Mouse (Mus musculus): ENCODE data around the gene Prr12. TPM values are rescaled to one million over a fixed set of nuclear protein-coding genes. Genes with fewer than 3 reads are reported as not detected.
"Not testable (repeated sequence)": the region's sequence is repeated elsewhere in the genome, so short reads cannot be mapped to it uniquely, and the experiment has no call there.

Prr12 gene
- 18.5 and 20.0 TPM in 2 replicates for polyA plus RNA-seq (2014; fragmentation: Nextera tagmentation; extraction: Ambion mirVana)

DNA sequence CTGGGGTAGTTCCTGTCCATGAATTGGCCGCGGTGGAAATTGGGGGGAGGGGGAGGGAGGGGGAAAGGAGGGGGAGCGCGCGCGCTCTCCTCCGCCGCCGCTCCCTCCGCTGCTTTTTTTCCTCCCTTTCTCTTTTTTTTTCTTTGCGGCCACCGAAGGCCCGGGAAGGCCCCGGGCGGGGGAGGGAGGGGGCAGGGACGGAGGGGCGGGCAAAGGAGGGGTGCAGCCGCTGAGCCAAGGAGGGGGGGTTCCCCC lies at the start of gene Prr12:
Prr12 (minus strand) TSS at position 20 of the 255 bp plus-strand sequence.
- DNase-seq (ENCODE audit: low spot score), result no peak
- 0% methylated on average over 6 of the region's 18 CpGs for WGBS
- ATAC-seq (ENCODE audit: insufficient number of reproducible peaks, low FRiP score, low TSS enrichment, low read depth), result no peak
- Histone ChIP-seq H3K9ac (ENCODE audit: low read length) (peak within 1 kb of the TSS; percentile 95), H3K4me3 (ENCODE audit: low read depth, low read length) (peak within 1 kb of the TSS; percentile 96), H3K4me1 (ENCODE audit: control insufficient read depth, insufficient read depth, low read length) (peaks cover 10% of the 10 kb centered on the region), H3K9me3 (ENCODE audit: control insufficient read depth, low read length) (no peaks in the 10 kb centered on the region), H3K27me3 (ENCODE audit: control insufficient read depth, insufficient read depth, low read length) (no peaks in the 10 kb centered on the region), H3K4me2 (ENCODE audit: low read depth, severe bottlenecking) (peak within 1 kb of the TSS; percentile 95), H3K36me3 (ENCODE audit: control insufficient read depth, insufficient read depth, low read length) (peaks cover 24% of the 10 kb centered on the region), H3K27ac (replicated peaks; ENCODE audit: low read depth, low read length) (peak within 1 kb of the TSS; percentile 99)

DNA sequence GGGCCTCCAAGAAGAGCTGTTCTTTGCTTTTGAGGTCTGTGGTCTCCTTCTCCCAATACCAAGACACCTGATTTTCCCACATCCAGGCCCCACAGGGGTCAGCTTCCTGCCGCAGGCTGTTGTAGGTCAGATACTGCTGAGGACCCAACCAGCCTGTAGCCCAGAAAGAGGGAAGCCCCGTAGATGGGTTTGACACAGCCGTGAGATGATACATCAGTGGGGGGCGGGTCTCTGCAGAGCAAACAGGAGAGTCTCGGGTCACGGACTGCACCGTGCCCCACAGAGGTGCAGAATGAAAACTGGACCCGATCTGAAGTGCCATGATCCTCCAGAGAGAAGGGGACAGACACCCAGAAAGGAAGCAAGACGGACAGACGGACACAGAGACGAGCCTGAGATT lies 49.8 kb upstream of the Prr12 start:
- no peak for DNase-seq (ENCODE audit: low spot score)
- no peak for ATAC-seq (ENCODE audit: insufficient number of reproducible peaks, low FRiP score, low TSS enrichment, low read depth)
- Histone ChIP-seq H3K27me3 (ENCODE audit: control insufficient read depth, insufficient read depth, low read length) (no peaks in the 10 kb centered on the region), H3K27ac (replicated peaks; ENCODE audit: low read depth, low read length) (no peak overlapping the region), H3K9ac (ENCODE audit: low read length) (no peak overlapping the region), H3K4me2 (ENCODE audit: low read depth, severe bottlenecking) (no peak overlapping the region), H3K9me3 (ENCODE audit: control insufficient read depth, low read length) (no peaks in the 10 kb centered on the region), H3K4me1 (ENCODE audit: control insufficient read depth, insufficient read depth, low read length) (peaks cover 16% of the 10 kb centered on the region), H3K4me3 (ENCODE audit: low read depth, low read length) (no peak overlapping the region), H3K36me3 (ENCODE audit: control insufficient read depth, insufficient read depth, low read length) (no peaks in the 10 kb centered on the region)
- 90% methylated on average over 11 of the region's 11 CpGs for WGBS

DNA sequence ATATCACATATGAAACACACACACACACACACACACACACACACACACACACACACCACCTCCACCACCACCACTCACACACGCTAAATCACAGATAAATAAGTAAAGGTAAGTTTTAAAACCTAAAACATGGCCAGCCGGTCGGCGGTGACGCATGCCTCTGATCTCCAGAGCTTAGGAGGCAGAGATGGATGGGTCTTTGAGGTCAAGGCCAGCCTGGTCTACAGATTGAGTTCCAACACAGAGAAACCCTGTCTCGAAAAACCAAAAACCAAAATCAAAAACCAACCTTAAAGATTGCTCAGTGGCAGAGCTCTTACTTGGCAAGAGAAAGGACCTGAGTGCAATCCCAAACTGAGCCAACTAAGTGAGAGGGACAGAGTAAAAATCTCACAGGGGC lies 47.4 kb upstream of the Prr12 start:
- Histone ChIP-seq H3K4me3 (ENCODE audit: low read depth, low read length) (no peak overlapping the region), H3K27me3 (ENCODE audit: control insufficient read depth, insufficient read depth, low read length) (no peaks in the 10 kb centered on the region), H3K9me3 (ENCODE audit: control insufficient read depth, low read length) (no peaks in the 10 kb centered on the region), H3K36me3 (ENCODE audit: control insufficient read depth, insufficient read depth, low read length) (no peaks in the 10 kb centered on the region), H3K4me2 (ENCODE audit: low read depth, severe bottlenecking) (no peak overlapping the region), H3K9ac (ENCODE audit: low read length) (no peak overlapping the region), H3K4me1 (ENCODE audit: control insufficient read depth, insufficient read depth, low read length) (peaks cover 16% of the 10 kb centered on the region), H3K27ac (replicated peaks; ENCODE audit: low read depth, low read length) (no peak overlapping the region)
- no peak for DNase-seq (ENCODE audit: low spot score)
- WGBS, result 83% methylated on average over 6 of the region's 6 CpGs
- ATAC-seq (ENCODE audit: insufficient number of reproducible peaks, low FRiP score, low TSS enrichment, low read depth), result no peak

DNA sequence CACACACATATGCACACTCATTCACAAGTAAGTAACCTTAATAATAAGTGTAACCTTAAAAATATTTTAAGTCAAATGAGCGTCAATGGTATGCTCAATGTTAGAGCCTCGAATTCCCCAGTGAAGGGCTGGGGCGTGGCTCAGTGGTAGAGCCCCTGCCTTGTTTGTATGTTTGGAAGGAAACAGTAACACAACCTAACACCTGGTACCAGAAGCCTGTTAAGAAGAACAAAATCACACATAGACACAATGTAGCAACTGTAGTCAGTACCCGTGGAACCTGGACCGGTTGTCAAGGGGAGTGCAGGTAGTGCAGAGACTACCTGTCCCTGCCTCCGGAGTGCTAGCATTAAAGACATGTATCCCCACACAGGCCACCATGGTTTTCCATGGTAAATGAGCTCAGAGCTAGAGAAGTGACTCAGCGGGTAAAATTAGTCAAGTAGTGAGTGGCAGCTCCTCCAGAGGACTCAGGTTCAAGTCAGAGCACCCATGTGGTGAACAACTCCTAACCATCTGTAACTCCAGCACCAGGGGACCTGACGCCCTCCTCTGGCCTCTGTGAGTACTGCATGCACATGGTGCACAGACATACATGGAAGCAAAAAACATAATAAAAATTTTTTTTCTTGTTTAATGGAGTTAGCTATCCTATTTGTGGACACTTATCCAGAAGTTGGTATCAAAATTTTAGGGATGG lies 46.0 kb upstream of the Prr12 start:
- WGBS, result 89% methylated on average over 8 of the region's 8 CpGs

DNA sequence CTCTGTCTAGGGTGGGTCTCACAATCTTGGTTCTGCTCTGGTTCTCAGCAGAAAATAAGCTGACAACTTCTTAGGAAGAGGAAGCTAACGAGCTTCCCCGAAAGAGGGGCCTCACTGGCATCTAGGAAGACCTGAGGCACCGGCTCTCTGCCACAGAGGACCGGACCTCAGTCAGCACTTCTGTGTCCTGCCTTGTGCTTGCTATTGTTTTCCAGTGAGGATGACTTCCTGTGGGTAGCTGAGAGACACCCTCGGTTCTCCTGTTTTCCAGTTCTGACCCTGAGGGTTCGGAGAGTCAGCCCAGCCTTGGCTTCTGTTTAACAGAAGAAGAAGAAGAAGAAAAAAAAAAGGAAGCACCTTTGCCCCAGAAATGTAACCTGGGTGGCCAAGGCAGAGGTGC lies 44.8 kb upstream of the Prr12 start:
- ATAC-seq (ENCODE audit: insufficient number of reproducible peaks, low FRiP score, low TSS enrichment, low read depth) (no peak), DNase-seq (ENCODE audit: low spot score) (no peak)
- Histone ChIP-seq H3K4me2 (ENCODE audit: low read depth, severe bottlenecking) (no peak overlapping the region), H3K9ac (ENCODE audit: low read length) (no peak overlapping the region), H3K36me3 (ENCODE audit: control insufficient read depth, insufficient read depth, low read length) (no peaks in the 10 kb centered on the region), H3K4me3 (ENCODE audit: low read depth, low read length) (no peak overlapping the region), H3K9me3 (ENCODE audit: control insufficient read depth, low read length) (no peaks in the 10 kb centered on the region), H3K27ac (replicated peaks; ENCODE audit: low read depth, low read length) (no peak overlapping the region), H3K27me3 (ENCODE audit: control insufficient read depth, insufficient read depth, low read length) (no peaks in the 10 kb centered on the region), H3K4me1 (ENCODE audit: control insufficient read depth, insufficient read depth, low read length) (peaks cover 14% of the 10 kb centered on the region)
- 66% methylated on average over 6 of the region's 6 CpGs for WGBS

More for the DNA sequence above, 46.0 kb upstream of the Prr12 start:
- Histone ChIP-seq H3K27me3 (ENCODE audit: control insufficient read depth, insufficient read depth, low read length) (no peaks in the 10 kb centered on the region), H3K4me1 (ENCODE audit: control insufficient read depth, insufficient read depth, low read length) (peaks cover 16% of the 10 kb centered on the region), H3K4me2 (ENCODE audit: low read depth, severe bottlenecking) (no peak overlapping the region), H3K9ac (ENCODE audit: low read length) (no peak overlapping the region), H3K9me3 (ENCODE audit: control insufficient read depth, low read length) (no peaks in the 10 kb centered on the region), H3K4me3 (ENCODE audit: low read depth, low read length) (no peak overlapping the region), H3K27ac (replicated peaks; ENCODE audit: low read depth, low read length) (no peak overlapping the region), H3K36me3 (ENCODE audit: control insufficient read depth, insufficient read depth, low read length) (no peaks in the 10 kb centered on the region)
- DNase-seq (ENCODE audit: low spot score) (no peak), ATAC-seq (ENCODE audit: insufficient number of reproducible peaks, low FRiP score, low TSS enrichment, low read depth) (no peak)

DNA sequence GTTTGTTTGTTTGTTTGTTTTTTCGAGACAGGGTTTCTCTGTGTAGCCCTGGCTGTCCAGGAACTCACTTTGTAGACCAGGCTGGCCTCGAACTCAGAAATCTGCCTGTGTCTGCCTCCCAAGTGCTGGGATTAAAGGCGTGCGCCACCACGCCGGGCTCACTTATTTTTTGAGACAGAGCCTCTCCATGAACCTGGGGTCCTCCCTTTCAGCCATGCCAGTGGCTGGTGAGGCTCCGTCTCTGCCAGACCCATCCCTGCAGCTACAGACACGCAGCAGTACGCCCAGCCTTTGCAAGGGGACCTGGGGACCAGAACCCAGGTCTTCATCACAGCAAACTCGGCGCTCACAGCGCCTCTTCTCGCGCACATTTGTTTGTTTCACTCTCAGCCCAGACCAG lies 43.3 kb upstream of the Prr12 start:
- H3K9me3 ChIP-seq (ENCODE audit: control insufficient read depth, low read length); DNase-seq (ENCODE audit: low spot score); H3K4me2 ChIP-seq (ENCODE audit: low read depth, severe bottlenecking); H3K27ac ChIP-seq (replicated peaks; ENCODE audit: low read depth, low read length); H3K4me3 ChIP-seq (ENCODE audit: low read depth, low read length); H3K27me3 ChIP-seq (ENCODE audit: control insufficient read depth, insufficient read depth, low read length); ATAC-seq (ENCODE audit: insufficient number of reproducible peaks, low FRiP score, low TSS enrichment, low read depth); H3K9ac ChIP-seq (ENCODE audit: low read length); H3K36me3 ChIP-seq (ENCODE audit: control insufficient read depth, insufficient read depth, low read length): not testable (repeated sequence)
- WGBS, result 91% methylated on average over 14 of the region's 14 CpGs
- peaks cover 17% of the 10 kb centered on the region for H3K4me1 ChIP-seq (ENCODE audit: control insufficient read depth, insufficient read depth, low read length)

DNA sequence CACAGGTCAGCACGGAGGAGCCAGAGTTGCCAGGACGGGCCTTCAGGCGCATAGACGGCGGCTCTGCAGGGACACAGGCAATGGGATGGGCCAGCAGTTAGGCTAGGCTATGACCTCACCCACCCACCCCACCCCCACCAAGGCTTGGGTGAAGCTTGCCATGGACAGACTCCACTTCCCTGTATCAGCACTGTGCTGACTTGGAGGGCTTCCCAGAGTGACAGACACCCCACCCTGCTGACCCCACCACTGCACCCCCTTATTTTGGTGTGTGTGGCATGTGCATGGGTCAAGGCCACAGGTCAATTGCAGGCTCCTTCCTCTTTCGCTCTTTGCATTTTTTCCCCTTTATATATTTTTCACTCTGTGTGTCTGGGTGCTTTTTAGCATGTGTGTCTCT lies 42.7 kb upstream of the Prr12 start:
- H3K4me2 ChIP-seq (ENCODE audit: low read depth, severe bottlenecking), result no peak overlapping the region
- no peak overlapping the region; the same call in 1 of the 2 replicates for H3K27ac ChIP-seq (replicated peaks; ENCODE audit: low read depth, low read length)
- H3K4me3 ChIP-seq (ENCODE audit: low read depth, low read length), result no peak overlapping the region
- H3K27me3 ChIP-seq (ENCODE audit: control insufficient read depth, insufficient read depth, low read length), result no peaks in the 10 kb centered on the region
- ATAC-seq (ENCODE audit: insufficient number of reproducible peaks, low FRiP score, low TSS enrichment, low read depth) (no peak), DNase-seq (ENCODE audit: low spot score) (no peak)
- no peaks in the 10 kb centered on the region for H3K9me3 ChIP-seq (ENCODE audit: control insufficient read depth, low read length)
- H3K4me1 ChIP-seq (ENCODE audit: control insufficient read depth, insufficient read depth, low read length), result peaks cover 20% of the 10 kb centered on the region
- H3K9ac ChIP-seq (ENCODE audit: low read length), result no peak overlapping the region
- no peaks in the 10 kb centered on the region for H3K36me3 ChIP-seq (ENCODE audit: control insufficient read depth, insufficient read depth, low read length)
- WGBS, result 85% methylated on average over 6 of the region's 6 CpGs

DNA sequence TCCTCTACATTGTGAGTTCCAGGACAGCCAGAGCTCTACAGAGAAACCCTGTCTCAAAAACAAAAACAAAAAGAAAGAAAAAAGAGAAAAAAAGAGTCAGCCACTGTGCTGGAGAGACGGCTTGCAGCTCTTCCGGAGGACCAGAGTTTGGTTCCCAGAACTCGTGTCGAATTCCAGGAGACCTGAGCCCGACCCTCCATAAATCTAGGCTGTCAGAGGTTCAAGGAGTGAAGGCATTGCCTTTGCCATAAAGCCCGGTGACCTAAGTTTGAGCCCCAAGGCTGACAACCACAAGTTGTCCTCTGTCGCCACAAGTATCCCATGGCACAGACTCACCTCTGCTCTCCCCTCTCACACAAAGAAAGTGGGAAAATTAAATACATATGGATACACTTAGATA lies 41.4 kb upstream of the Prr12 start:
- H3K4me1 ChIP-seq (ENCODE audit: control insufficient read depth, insufficient read depth, low read length), result peaks cover 20% of the 10 kb centered on the region
- H3K4me3 ChIP-seq (ENCODE audit: low read depth, low read length), result no peak overlapping the region
- H3K4me2 ChIP-seq (ENCODE audit: low read depth, severe bottlenecking), result 0 out of 2 replicates have a peak overlapping the region, but pooled peaks have one; percentile 0
- H3K36me3 ChIP-seq (ENCODE audit: control insufficient read depth, insufficient read depth, low read length), result 0 out of 2 replicates have a peak, but pooled peaks cover 2% of the 10 kb centered on the region
- WGBS, result 3% methylated on average over 7 of the region's 7 CpGs
- peak; percentile 76 for DNase-seq (ENCODE audit: low spot score)
- no peak overlapping the region for H3K9ac ChIP-seq (ENCODE audit: low read length)
- no peaks in the 10 kb centered on the region for H3K27me3 ChIP-seq (ENCODE audit: control insufficient read depth, insufficient read depth, low read length)
- peak overlapping the region; percentile 68 for H3K27ac ChIP-seq (replicated peaks; ENCODE audit: low read depth, low read length)
- ATAC-seq (ENCODE audit: insufficient number of reproducible peaks, low FRiP score, low TSS enrichment, low read depth), result no peak
- H3K9me3 ChIP-seq (ENCODE audit: control insufficient read depth, low read length), result no peaks in the 10 kb centered on the region

DNA sequence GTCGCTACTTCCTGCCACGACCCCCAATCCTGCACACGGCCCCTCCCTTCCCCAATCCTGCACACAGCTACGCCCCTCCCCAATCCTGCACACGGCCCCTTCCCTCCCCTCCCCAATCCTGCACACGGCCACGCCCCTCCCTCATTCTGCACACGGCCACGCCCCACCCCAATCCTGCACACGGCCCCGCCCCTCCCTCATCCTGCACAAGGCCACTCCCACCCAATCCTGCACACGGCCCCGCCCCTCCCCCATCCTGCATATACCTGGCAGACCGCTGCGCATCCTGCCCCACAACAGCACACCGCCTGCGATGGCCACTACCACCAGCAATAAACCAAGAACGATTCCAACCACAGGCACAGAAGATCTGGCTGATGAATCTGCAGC lies 40.8 kb upstream of the Prr12 start:
- H3K4me2 ChIP-seq (ENCODE audit: low read depth, severe bottlenecking), result peak overlapping the region; percentile 0; the same call in 1 of the 2 replicates
- 20% methylated on average over 17 of the region's 18 CpGs for WGBS
- ATAC-seq (ENCODE audit: insufficient number of reproducible peaks, low FRiP score, low TSS enrichment, low read depth) (no peak), DNase-seq (ENCODE audit: low spot score) (peak; percentile 71)
- peaks cover 2% of the 10 kb centered on the region; the same call in 1 of the 2 replicates for H3K36me3 ChIP-seq (ENCODE audit: control insufficient read depth, insufficient read depth, low read length)
- peaks cover 20% of the 10 kb centered on the region for H3K4me1 ChIP-seq (ENCODE audit: control insufficient read depth, insufficient read depth, low read length)
- no peaks in the 10 kb centered on the region for H3K27me3 ChIP-seq (ENCODE audit: control insufficient read depth, insufficient read depth, low read length)
- no peak overlapping the region for H3K9ac ChIP-seq (ENCODE audit: low read length)
- peak overlapping the region; percentile 68 for H3K27ac ChIP-seq (replicated peaks; ENCODE audit: low read depth, low read length)
- no peaks in the 10 kb centered on the region for H3K9me3 ChIP-seq (ENCODE audit: control insufficient read depth, low read length)
- no peak overlapping the region for H3K4me3 ChIP-seq (ENCODE audit: low read depth, low read length)
